Mouse (Mus musculus): Measurements from ENCODE around the gene Sh2d1b1. TPM values are rescaled to one million over a fixed set of nuclear protein-coding genes. Genes with fewer than 3 reads are reported as not detected.
"Not testable (repeated sequence)": the region's sequence is repeated elsewhere in the genome, so short reads cannot be mapped to it uniquely, and the experiment has no call there.

Gene Sh2d1b1
- polyA plus RNA-seq (2014; fragmentation: Nextera tagmentation; extraction: Ambion mirVana): not detected in 2 replicates

- Histone ChIP-seq H3K27me3 (ENCODE audit: control insufficient read depth, insufficient read depth, low read length) (no peaks in the 10 kb centered on the region), H3K4me1 (ENCODE audit: control insufficient read depth, insufficient read depth, low read length) (no peaks in the 10 kb centered on the region), H3K9me3 (ENCODE audit: control insufficient read depth, low read length) (no peaks in the 10 kb centered on the region), H3K36me3 (ENCODE audit: control insufficient read depth, insufficient read depth, low read length) (no peaks in the 10 kb centered on the region), H3K27ac (replicated peaks; ENCODE audit: low read depth, low read length) (no peak within 1 kb of the TSS), H3K9ac (replicated peaks; ENCODE audit: low read length) (no peak within 1 kb of the TSS), H3K4me2 (ENCODE audit: low read length) (no peak within 1 kb of the TSS), H3K4me3 (replicated peaks; ENCODE audit: low read depth, low read length) (no peak within 1 kb of the TSS)
- ATAC-seq (ENCODE audit: low FRiP score, low TSS enrichment) (no peak), DNase-seq (no peak)
- 93% methylated on average over 2 of the region's 3 CpGs for WGBS
Observed at GRCm38 (mm10) chr1:170277016-170277415, at the start of gene Sh2d1b1. TSS of gene Sh2d1b1 (plus strand) at chr1:170277320.

GRCm38 (mm10) chr1:170232688-170233087, 44.4 kb upstream of the Sh2d1b1 start, which contains the start of gene Sh2d1b2:
TSS of gene Sh2d1b2 (plus strand) at chr1:170232749.
- H3K9me3 ChIP-seq (ENCODE audit: control insufficient read depth, low read length); H3K27ac ChIP-seq (replicated peaks; ENCODE audit: low read depth, low read length); H3K4me2 ChIP-seq (ENCODE audit: low read length); H3K4me1 ChIP-seq (ENCODE audit: control insufficient read depth, insufficient read depth, low read length); H3K36me3 ChIP-seq (ENCODE audit: control insufficient read depth, insufficient read depth, low read length); H3K27me3 ChIP-seq (ENCODE audit: control insufficient read depth, insufficient read depth, low read length); H3K9ac ChIP-seq (replicated peaks; ENCODE audit: low read length); ATAC-seq (ENCODE audit: low FRiP score, low TSS enrichment); DNase-seq; H3K4me3 ChIP-seq (replicated peaks; ENCODE audit: low read depth, low read length): not testable (repeated sequence)
- 73% methylated on average over 5 of the region's 6 CpGs for WGBS

- ATAC-seq (ENCODE audit: low FRiP score, low TSS enrichment): no peak
- 87% methylated on average over 3 of the region's 3 CpGs for WGBS
Observed at GRCm38 (mm10) chr1:170245016-170245415, 32.1 kb upstream of the Sh2d1b1 start.

GRCm38 (mm10) chr1:170254893-170255559, 22.1 kb upstream of the Sh2d1b1 start:
- Histone ChIP-seq H3K27me3 (ENCODE audit: control insufficient read depth, insufficient read depth, low read length) (0 out of 2 replicates have a peak, but pooled peaks cover 9% of the 10 kb centered on the region), H3K9ac (replicated peaks; ENCODE audit: low read length) (peak overlapping the region; percentile 80), H3K27ac (replicated peaks; ENCODE audit: low read depth, low read length) (peak overlapping the region; percentile 26; the same call in 1 of the 2 replicates), H3K4me2 (ENCODE audit: low read length) (peak overlapping the region; percentile 78), H3K36me3 (ENCODE audit: control insufficient read depth, insufficient read depth, low read length) (no peaks in the 10 kb centered on the region), H3K4me3 (replicated peaks; ENCODE audit: low read depth, low read length) (peak overlapping the region; percentile 73), H3K4me1 (ENCODE audit: control insufficient read depth, insufficient read depth, low read length) (peaks cover 3% of the 10 kb centered on the region; the same call in 1 of the 2 replicates), H3K9me3 (ENCODE audit: control insufficient read depth, low read length) (no peaks in the 10 kb centered on the region)
- WGBS: 26% methylated on average over 29 of the region's 30 CpGs
- ATAC-seq (ENCODE audit: low FRiP score, low TSS enrichment): peak; percentile 85
- DNase-seq: no peak

More at GRCm38 (mm10) chr1:170245016-170245415, 32.1 kb upstream of the Sh2d1b1 start:
- Histone ChIP-seq H3K9ac (replicated peaks; ENCODE audit: low read length) (no peak overlapping the region), H3K27me3 (ENCODE audit: control insufficient read depth, insufficient read depth, low read length) (no peaks in the 10 kb centered on the region), H3K9me3 (ENCODE audit: control insufficient read depth, low read length) (no peaks in the 10 kb centered on the region), H3K4me2 (ENCODE audit: low read length) (no peak overlapping the region), H3K27ac (replicated peaks; ENCODE audit: low read depth, low read length) (no peak overlapping the region), H3K4me3 (replicated peaks; ENCODE audit: low read depth, low read length) (no peak overlapping the region), H3K36me3 (ENCODE audit: control insufficient read depth, insufficient read depth, low read length) (no peaks in the 10 kb centered on the region), H3K4me1 (ENCODE audit: control insufficient read depth, insufficient read depth, low read length) (no peaks in the 10 kb centered on the region)
- DNase-seq: no peak

- Histone ChIP-seq H3K9me3 (ENCODE audit: control insufficient read depth, low read length) (no peaks in the 10 kb centered on the region), H3K27me3 (ENCODE audit: control insufficient read depth, insufficient read depth, low read length) (0 out of 2 replicates have a peak, but pooled peaks cover 9% of the 10 kb centered on the region), H3K4me2 (ENCODE audit: low read length) (peak overlapping the region; percentile 78), H3K9ac (replicated peaks; ENCODE audit: low read length) (peak overlapping the region; percentile 80), H3K27ac (replicated peaks; ENCODE audit: low read depth, low read length) (peak overlapping the region; percentile 26; the same call in 1 of the 2 replicates), H3K4me1 (ENCODE audit: control insufficient read depth, insufficient read depth, low read length) (peaks cover 3% of the 10 kb centered on the region; the same call in 1 of the 2 replicates), H3K36me3 (ENCODE audit: control insufficient read depth, insufficient read depth, low read length) (no peaks in the 10 kb centered on the region), H3K4me3 (replicated peaks; ENCODE audit: low read depth, low read length) (peak overlapping the region; percentile 73)
- ATAC-seq (ENCODE audit: low FRiP score, low TSS enrichment) (peak; percentile 99), DNase-seq (peak; percentile 94)
- WGBS: 2% methylated on average over 28 of the region's 32 CpGs
Observed at GRCm38 (mm10) chr1:170255560-170255910, 21.6 kb upstream of the Sh2d1b1 start.

GRCm38 (mm10) chr1:170270281-170270680, 6.8 kb upstream of the Sh2d1b1 start:
- 85% methylated on average over 6 of the region's 6 CpGs for WGBS
- no peak overlapping the region for H3K9ac ChIP-seq (replicated peaks; ENCODE audit: low read length)
- no peak overlapping the region for H3K27ac ChIP-seq (replicated peaks; ENCODE audit: low read depth, low read length)
- H3K27me3 ChIP-seq (ENCODE audit: control insufficient read depth, insufficient read depth, low read length): no peaks in the 10 kb centered on the region
- H3K9me3 ChIP-seq (ENCODE audit: control insufficient read depth, low read length): peaks cover 3% of the 10 kb centered on the region; the same call in 1 of the 2 replicates
- no peaks in the 10 kb centered on the region for H3K36me3 ChIP-seq (ENCODE audit: control insufficient read depth, insufficient read depth, low read length)
- DNase-seq (no peak), ATAC-seq (ENCODE audit: low FRiP score, low TSS enrichment) (no peak)
- H3K4me1 ChIP-seq (ENCODE audit: control insufficient read depth, insufficient read depth, low read length): no peaks in the 10 kb centered on the region
- no peak overlapping the region for H3K4me3 ChIP-seq (replicated peaks; ENCODE audit: low read depth, low read length)
- no peak overlapping the region for H3K4me2 ChIP-seq (ENCODE audit: low read length)

- Histone ChIP-seq H3K4me1 (ENCODE audit: control insufficient read depth, insufficient read depth, low read length) (no peaks in the 10 kb centered on the region), H3K9me3 (ENCODE audit: control insufficient read depth, low read length) (peaks cover 3% of the 10 kb centered on the region; the same call in 1 of the 2 replicates), H3K27me3 (ENCODE audit: control insufficient read depth, insufficient read depth, low read length) (no peaks in the 10 kb centered on the region), H3K9ac (replicated peaks; ENCODE audit: low read length) (no peak overlapping the region), H3K4me3 (replicated peaks; ENCODE audit: low read depth, low read length) (no peak overlapping the region), H3K36me3 (ENCODE audit: control insufficient read depth, insufficient read depth, low read length) (no peaks in the 10 kb centered on the region), H3K27ac (replicated peaks; ENCODE audit: low read depth, low read length) (no peak overlapping the region), H3K4me2 (ENCODE audit: low read length) (no peak overlapping the region)
- no peak for DNase-seq
- no peak for ATAC-seq (ENCODE audit: low FRiP score, low TSS enrichment)
- 90% methylated on average over 4 of the region's 4 CpGs for WGBS
Observed at GRCm38 (mm10) chr1:170270696-170271095, 6.4 kb upstream of the Sh2d1b1 start.

GRCm38 (mm10) chr1:170273252-170273651, 3.9 kb upstream of the Sh2d1b1 start:
- no peak for DNase-seq
- Histone ChIP-seq H3K27me3 (ENCODE audit: control insufficient read depth, insufficient read depth, low read length) (no peaks in the 10 kb centered on the region), H3K9me3 (ENCODE audit: control insufficient read depth, low read length) (no peaks in the 10 kb centered on the region), H3K27ac (replicated peaks; ENCODE audit: low read depth, low read length) (no peak overlapping the region), H3K4me1 (ENCODE audit: control insufficient read depth, insufficient read depth, low read length) (no peaks in the 10 kb centered on the region), H3K4me3 (replicated peaks; ENCODE audit: low read depth, low read length) (no peak overlapping the region), H3K36me3 (ENCODE audit: control insufficient read depth, insufficient read depth, low read length) (no peaks in the 10 kb centered on the region), H3K4me2 (ENCODE audit: low read length) (no peak overlapping the region), H3K9ac (replicated peaks; ENCODE audit: low read length) (no peak overlapping the region)
- no peak for ATAC-seq (ENCODE audit: low FRiP score, low TSS enrichment)
